Mouse (Mus musculus) inflammation-experienced regulatory T-cells, adult 6 months (primary cell): Measurements from ENCODE around the gene Klb. TPM values are rescaled to one million over a fixed set of nuclear protein-coding genes. Genes with fewer than 3 reads are reported as not detected.

Experiments used
- ATAC-seq: one replicate; pipeline ENCODE4 v1.8.0; 2017
- polyA plus RNA-seq, 3 experiments: library from polyadenylated mRNA; unstranded; fragments of 100-300 nt; shearing (Covaris generic); gene quantifications; one replicate each; pipeline ENCODE4 v1.2.1; 2017

The Klb gene
- not detected for polyA plus RNA-seq

GRCm38 (mm10) chr5:65348168-65348567 is at the start of gene Klb:
TSS of gene Klb (plus strand) at chr5:65348314.
- no peak for ATAC-seq

GRCm38 (mm10) chr5:65299623-65300022 is 48.5 kb upstream of the Klb start:
- ATAC-seq: peak; percentile 52

- no peak for ATAC-seq
These were observed 48.0 kb upstream of the Klb start for GRCm38 (mm10) chr5:65300121-65300520.

DNA sequence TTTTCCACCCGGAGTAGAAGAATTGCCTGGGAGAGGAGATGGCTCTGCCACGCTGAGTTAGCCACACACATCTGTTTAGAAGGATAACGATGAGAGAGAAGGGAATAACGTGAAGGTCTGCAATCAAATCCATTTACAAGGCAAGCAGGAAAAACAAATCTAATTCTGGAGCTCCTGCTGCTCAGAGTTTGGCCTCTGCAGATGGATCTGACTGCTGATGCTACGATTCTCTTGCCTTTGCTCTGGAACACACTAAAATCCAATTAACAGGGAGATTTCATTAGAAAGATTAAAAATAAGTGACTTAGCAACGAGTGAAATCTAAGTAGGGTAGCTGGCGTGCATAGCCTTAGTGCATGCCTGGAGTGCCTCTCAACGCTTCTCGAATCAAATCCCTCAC is 42.6 kb upstream of the Klb start:
- no peak for ATAC-seq

GRCm38 (mm10) chr5:65308208-65308607 is 39.9 kb upstream of the Klb start:
- ATAC-seq: no peak

GRCm38 (mm10) chr5:65308866-65309265 is 39.2 kb upstream of the Klb start:
- no peak for ATAC-seq

GRCm38 (mm10) chr5:65319176-65319575 is 28.9 kb upstream of the Klb start:
- no peak for ATAC-seq

GRCm38 (mm10) chr5:65322165-65322564 is 25.9 kb upstream of the Klb start:
- no peak for ATAC-seq

GRCm38 (mm10) chr5:65324271-65324670 is 23.8 kb upstream of the Klb start:
- ATAC-seq: no peak

GRCm38 (mm10) chr5:65324758-65325355 is 23.3 kb upstream of the Klb start:
- ATAC-seq: no peak

GRCm38 (mm10) chr5:65326212-65326611 is 21.9 kb upstream of the Klb start:
- peak; percentile 87 for ATAC-seq

GRCm38 (mm10) chr5:65329971-65330370 is 18.1 kb upstream of the Klb start:
- ATAC-seq: no peak

DNA sequence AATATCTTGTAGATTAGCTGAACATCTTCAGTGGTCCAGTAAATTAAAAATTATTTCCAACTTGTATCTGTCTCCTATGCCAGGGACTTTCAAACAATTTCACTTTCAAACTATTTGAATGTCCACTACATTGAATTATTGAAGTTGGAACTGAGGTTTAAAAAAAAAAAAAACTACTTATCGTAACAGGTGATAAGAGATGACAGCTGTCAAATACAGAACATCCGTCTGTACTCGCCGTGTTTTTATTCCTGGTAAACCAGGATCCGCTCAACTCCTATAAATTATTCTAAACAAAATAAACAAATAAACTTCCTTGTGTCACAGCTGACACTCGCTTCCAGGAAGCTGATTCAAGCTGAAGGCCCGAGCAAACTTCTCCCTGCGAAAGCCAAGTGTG is 13.3 kb upstream of the Klb start:
- ATAC-seq: no peak

GRCm38 (mm10) chr5:65335298-65336074 is 12.6 kb upstream of the Klb start, which contains the start of gene Rfc1:
TSS of gene Rfc1 (minus strand) at chr5:65335670.
- peak; percentile 95 for ATAC-seq

DNA sequence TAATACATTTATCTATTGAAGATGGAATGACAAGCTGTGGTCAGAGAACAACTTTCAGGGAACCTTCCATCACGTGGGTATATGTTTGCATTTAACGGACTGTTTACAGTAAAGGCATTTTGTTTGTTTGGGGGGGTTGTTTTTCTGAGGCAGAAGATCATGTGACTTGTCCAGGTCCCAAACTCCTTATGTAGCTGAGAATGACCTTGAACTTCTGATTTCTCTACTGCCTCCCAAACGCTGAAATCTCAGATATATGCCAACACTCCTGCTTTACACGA is 12.1 kb upstream of the Klb start:
- ATAC-seq: no peak

DNA sequence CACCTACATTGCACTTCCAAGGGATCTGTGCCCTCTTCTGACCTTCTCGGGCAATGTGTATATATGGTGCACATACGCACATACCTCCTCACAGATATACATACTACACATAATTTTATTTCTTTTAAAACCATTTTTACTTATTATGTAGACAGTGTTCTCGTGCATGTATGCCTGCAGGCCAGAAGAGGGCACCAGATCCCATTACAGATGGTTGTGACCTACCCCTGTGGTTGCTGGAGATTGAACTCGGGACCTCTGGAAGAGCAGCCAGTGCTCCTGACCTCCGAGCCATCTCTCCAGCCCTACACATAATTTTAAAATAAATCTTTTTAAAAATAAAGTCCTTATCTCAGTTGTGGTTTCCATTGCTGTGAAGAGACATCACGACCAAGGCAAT is 9.7 kb upstream of the Klb start:
- no peak for ATAC-seq

GRCm38 (mm10) chr5:65340167-65340566 is 7.9 kb upstream of the Klb start:
- no peak for ATAC-seq

DNA sequence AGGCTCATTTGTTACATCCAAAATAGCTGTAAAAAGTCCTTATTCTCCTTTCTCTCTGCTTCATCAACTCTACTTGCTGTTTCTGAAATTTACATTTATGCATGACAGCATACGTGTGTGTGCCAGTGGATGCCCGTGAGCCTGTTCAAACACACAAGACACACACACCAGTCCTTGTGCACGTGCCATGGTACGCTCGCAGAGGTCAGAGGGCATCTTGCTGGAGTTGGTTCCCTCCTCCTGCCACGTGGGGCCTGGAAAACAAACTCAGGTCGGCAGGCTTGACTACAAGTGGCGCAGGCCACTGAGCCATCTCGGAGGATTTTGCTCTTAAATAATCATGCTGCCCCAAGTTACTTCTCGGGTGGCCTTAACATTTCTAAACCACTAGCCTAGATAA is 2.4 kb downstream of the Klb start:
- ATAC-seq: no peak

GRCm38 (mm10) chr5:65354097-65354496 is 6.0 kb downstream of the Klb start:
- ATAC-seq: no peak

DNA sequence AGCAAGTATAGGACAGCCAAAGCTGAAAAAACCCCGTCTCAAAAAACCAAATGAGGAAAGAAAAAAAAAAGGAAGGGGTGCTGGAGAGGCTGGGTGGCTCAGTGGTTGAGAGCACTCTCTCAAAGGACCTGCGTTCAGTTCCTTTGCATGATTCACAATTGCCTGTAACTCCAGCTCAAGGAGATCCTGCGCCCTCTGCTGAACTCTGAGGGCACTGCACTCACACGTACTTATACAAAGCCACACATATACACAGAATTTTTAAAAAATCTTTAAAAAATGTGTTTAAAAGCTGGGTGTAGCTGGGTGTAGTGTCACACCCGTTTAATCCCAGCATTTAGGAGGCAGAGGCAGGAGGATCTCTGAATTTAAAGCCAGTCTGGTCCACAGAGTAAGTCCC is 6.9 kb downstream of the Klb start:
- ATAC-seq: no peak

GRCm38 (mm10) chr5:65356851-65357250 is 8.7 kb downstream of the Klb start:
- ATAC-seq: no peak

- no peak for ATAC-seq
These were observed 9.7 kb downstream of the Klb start for GRCm38 (mm10) chr5:65357771-65358170.

GRCm38 (mm10) chr5:65367837-65368236 is 19.7 kb downstream of the Klb start:
- no peak for ATAC-seq

- no peak for ATAC-seq
These were observed 23.4 kb downstream of the Klb start for GRCm38 (mm10) chr5:65371551-65371950.

DNA sequence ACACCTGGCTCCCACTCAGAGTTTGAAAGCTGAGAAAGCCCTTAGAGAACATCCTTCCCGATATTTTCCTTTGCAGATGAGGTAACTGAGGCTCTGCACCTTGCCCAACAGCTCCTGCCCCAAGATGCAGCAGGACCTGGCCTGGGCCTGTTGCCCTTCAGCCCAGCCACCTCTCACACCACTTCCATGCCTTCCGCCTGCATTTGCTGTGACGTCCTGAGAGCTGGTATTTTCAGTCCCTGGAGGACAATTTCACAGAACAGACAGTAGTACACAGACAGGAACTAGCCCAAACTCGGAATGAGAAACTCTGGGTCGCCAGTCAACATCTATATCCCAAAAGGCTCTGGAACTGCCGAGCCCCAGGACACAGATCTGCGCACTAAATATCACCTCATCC is 26.6 kb downstream of the Klb start:
- ATAC-seq: no peak
